Mouse (Mus musculus) cerebellum, postnatal 4 days (tissue): ENCODE data around the gene Cc2d2b.

Source experiments
- DNase-seq, 2 experiments: peaks; one replicate each; pipeline ENCODE4 v3.0.0; 2022; ENCODE audit warnings: low spot score in 2 of 2, mixed read lengths in 1 of 2

Cc2d2b gene

DNA sequence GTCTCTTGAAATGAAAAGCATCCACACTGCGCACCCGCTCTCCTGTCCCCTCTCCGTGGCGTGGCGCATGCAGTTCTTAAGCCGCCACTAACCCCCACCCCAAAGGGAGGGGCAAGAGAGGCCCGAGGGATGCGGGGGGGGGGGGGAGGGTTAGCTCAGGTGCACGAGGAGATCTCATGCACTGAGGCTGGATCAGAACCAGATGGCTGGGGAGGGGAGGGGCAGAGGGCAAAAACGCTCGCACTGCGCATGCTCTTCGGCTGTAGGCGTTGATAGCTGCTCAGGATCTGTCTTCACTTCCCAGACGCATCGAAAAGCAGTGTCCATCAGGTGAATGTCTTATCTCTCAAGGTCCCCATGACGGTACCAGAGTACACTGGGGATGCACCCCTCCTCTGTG, at the start of gene Cc2d2b:
TSS of gene Cc2d2b (plus strand) at position 195 of the 400 bp plus-strand sequence.
- no peak for DNase-seq

GRCm38 (mm10) chr19:40699816-40700215, 48.7 kb upstream of the Cc2d2b start:
- no peak for DNase-seq

- DNase-seq = no peak
Observed at GRCm38 (mm10) chr19:40702406-40702805, 46.1 kb upstream of the Cc2d2b start.

- DNase-seq = no peak
Observed at GRCm38 (mm10) chr19:40712889-40713628, 35.5 kb upstream of the Cc2d2b start.

- no peak for DNase-seq
Observed at GRCm38 (mm10) chr19:40714700-40715099, 33.9 kb upstream of the Cc2d2b start.

DNA sequence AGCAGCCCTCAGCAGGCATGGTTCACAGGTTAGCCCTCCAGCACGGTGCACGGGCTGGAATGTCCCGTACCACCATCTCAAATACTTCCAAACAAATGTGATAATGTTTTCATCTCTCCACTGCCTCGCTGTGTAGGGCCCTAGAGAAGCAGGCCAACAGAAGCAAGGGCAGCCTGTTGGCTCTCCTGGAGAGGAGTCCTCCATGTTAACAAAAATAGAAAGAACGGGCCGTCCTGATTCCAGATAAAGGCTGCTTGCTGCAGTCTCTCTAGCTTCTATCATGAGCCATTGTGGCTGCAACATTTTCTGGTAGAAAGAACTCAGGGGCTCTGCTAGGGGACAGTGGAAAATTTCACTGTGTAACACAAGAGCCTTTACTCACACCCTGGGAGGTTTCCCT, 31.6 kb upstream of the Cc2d2b start:
- DNase-seq = no peak

DNA sequence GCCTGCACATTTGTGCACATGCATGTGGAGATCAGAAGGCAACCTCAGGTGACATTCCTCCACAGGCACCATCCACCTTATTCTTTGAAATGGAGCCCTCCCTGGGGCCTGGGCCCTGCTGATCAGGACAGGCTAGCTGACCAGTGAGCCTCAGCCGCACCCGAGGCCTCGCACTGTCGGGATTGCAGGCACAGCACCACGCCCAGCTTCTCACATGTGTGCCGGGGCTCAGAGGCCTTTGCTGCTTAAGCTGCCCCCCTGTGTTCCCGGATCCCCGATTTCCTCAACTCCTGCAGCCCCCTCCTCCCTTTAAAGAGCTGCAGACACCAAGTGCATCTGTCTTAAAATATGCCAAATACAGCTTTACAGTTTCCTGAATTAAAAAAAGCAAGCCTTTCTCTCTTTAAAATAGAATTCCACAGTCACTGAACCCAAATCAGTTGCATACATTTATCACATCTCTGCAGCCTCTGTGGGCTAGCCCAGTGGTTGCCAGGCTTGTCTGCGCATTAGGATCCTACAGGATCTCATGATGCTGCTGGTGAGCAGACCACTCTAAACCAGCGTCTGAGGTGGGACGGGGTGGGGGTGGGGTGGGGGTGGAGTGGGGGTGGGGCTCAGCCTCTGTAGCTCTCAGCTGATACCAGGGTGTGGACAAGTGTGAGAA, 29.0 kb upstream of the Cc2d2b start:
- DNase-seq = no peak

DNA sequence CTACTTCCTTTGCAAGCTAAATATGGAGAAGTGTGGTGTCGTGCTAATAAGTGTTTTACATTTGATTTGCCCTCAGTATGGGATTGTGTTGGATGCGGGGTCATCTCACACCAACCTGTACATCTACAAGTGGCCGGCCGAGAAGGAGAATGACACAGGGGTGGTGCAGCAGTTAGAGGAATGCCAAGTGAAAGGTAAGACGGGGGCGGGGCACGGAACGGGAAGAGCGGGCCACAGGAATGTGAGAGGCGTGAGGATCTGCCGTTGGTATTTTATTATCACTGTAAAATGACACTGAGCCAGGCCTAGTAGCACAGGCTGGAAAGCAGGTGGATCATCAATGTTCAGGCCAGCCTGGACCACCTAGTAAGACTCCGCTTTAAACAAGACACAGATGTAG, 28.2 kb upstream of the Cc2d2b start:
- DNase-seq = no peak

DNA sequence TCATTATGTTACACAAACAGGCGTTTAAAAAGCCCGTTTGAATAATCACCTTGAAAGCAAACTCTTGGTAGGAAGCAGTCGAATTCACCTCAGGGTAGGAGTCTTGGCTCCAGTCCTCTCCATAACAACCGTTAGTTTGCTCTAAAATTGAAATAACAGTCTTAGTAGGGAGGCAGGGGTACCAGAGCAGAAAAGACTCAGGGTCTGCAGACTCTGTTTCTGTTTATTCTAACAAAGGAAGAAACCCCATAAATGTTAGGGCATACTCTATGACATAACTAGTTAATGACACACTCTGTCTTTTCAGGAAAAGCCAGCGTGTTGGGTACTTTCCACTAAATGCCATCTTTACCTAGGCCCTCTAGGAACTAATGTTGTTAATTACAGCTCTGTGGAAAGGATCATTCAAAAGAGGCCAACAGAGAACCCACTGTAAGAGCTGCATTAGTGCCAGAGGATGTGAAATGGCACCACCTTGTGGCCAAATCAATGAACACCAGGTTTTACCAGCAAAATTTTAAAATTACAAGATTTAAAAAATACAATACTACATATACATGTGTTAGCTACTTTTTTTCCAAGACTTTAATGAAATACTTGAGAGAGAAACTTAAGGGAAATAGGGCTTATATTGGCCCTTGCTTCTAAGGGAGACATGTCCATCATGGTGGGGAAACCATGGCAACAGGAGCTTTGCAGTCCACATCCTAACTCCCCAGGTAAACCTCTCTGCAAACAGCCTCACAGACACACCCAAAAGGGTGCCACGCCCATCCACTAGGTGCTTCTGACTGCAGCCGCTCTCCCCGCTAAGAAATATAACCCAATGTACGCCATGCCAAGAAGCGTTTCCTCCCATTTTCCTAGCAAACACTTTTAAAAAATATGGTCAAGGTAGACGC, 26.2 kb upstream of the Cc2d2b start:
- DNase-seq = peak in 1 of 2 experiments; percentile 52

- no peak for DNase-seq
Observed at GRCm38 (mm10) chr19:40723516-40723915, 25.0 kb upstream of the Cc2d2b start.

- no peak for DNase-seq
Observed at GRCm38 (mm10) chr19:40726148-40726547, 22.4 kb upstream of the Cc2d2b start.

- no peak for DNase-seq
Observed at GRCm38 (mm10) chr19:40726614-40727013, 21.9 kb upstream of the Cc2d2b start.

- no peak for DNase-seq
Observed at GRCm38 (mm10) chr19:40728213-40728612, 20.3 kb upstream of the Cc2d2b start.

DNA sequence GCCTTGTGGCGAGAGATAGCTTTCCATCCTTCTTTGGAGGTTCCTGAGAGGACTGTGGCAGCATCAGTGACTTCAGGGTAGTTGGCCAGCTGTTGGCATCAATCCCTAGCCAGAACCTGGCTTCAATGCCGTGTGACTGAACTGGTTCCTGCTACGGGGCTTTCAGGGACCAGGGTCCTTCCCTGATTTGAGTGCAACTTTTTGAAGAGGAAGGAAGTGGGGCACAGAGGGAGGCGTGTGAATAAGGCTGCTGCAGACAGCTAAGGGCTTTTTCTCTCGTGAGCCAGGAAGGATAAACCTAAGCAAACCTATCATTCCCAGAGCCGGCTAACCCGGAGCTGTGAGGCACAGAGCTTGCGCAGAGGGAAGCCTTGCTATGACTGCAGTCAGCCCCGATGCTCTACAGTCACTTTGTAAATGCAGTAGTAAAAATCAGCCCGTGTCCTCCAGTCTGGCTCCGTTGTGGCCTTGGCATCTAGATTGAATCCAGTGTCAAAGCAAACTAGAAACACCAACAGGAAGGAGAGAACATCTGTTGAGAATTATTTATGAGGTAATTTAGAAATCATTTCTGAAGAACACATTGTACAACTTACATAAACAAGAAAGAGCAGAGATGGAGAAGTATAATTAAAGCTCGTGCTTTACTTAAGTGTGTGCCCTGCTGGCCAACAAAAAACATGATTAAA, 19.7 kb upstream of the Cc2d2b start:
- no peak for DNase-seq

DNA sequence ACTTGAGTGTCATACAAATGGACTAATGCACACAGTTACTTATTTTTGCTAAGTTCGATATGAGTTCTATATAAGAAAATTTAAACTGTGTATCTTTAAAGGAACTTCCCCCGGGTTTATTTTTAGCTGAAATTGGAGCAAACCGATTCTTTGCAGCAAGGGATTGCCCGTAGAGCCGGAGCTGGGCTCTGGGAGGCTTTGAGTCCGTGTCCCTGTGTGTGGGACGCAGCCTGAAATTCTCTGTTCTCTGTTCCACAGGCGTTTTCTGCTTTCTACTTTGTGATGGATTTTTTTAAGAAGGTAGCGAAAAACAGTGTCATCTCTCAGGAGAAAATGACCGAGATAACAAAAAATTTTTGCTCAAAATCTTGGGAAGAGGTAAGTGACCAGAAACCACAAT, 15.1 kb upstream of the Cc2d2b start:
- no peak for DNase-seq

GRCm38 (mm10) chr19:40733849-40734248, 14.7 kb upstream of the Cc2d2b start:
- DNase-seq = no peak

GRCm38 (mm10) chr19:40736680-40737512, 11.7 kb upstream of the Cc2d2b start:
- peak; percentile 28 to 78 for DNase-seq

- no peak for DNase-seq
Observed at GRCm38 (mm10) chr19:40737613-40738012, 10.9 kb upstream of the Cc2d2b start.

DNA sequence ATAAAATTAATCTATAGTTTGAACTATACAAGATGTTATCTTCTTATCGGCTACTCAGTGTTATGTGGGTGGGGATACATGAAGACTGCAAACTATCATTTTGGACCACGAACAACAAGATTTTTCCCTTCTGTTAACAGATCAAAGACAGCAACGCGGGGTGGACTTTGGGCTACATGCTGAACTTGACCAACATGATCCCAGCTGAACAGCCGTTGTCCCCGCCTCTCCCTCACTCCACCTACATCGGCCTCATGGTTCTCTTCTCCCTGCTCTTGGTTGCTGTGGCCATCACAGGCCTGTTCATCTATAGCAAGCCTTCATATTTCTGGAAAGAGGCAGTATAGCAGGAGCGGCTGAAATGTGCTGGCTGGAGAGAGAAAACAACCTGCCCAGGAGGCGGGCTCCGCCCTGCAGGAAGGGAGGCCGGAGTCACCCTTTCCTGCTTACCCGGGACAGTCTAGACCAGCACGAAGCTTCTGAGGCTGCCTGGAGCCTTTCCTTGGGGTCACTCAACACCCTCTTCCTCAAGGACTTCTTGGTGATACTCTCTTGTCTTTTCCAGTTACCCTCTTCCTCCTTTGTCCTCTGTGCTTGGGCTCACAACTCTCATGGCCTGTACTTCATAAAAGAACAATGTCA, 9.7 kb upstream of the Cc2d2b start:
- DNase-seq = no peak

- DNase-seq = no peak
Observed at GRCm38 (mm10) chr19:40746603-40747002, 1.9 kb upstream of the Cc2d2b start.
